Mouse (Mus musculus): ENCODE measurements around the gene Fgb.

DNA sequence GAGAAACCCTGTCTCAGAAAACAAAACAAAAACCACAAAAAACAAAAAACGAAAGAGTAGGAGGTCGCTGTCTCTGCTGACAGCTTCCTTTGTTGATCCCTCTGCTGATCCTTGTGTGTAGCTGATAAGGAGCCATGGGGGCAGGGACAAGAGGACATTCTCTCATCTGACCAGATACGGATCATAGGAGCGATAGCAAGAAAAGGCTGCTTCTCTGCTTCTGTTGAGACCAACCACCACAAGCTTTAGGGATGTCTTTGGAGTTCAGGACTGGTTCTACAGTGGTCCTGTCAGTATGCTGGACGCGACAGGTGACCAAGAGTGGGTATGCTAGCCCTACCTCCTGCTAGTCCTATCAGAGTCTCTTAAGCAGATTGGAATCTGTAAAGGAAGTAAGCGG, 3.5 kb upstream of the Fgb start:
- no peak for TF ChIP-seq CTCF (conservative IDR thresholded peaks at IDR 0.05; ENCODE audit: insufficient read depth, insufficient read length, low read depth, low read length)
- TF ChIP-seq POLR2A (IDR thresholded peaks at IDR 0.05; ENCODE audit: low read depth, low read length), result no peak

Measured in kidney, adult 2 months (tissue).